Mouse (Mus musculus): ENCODE data around the gene Smarcd2.

The Smarcd2 gene

GRCm38 (mm10) chr11:106276454-106276853 is 3.7 kb upstream of the Smarcd2 start, which contains the start of gene Tcam1:
TSS of gene Tcam1 (plus strand) at chr11:106276672.
- WGBS, result 4% methylated on average over 25 of the region's 25 CpGs

DNA sequence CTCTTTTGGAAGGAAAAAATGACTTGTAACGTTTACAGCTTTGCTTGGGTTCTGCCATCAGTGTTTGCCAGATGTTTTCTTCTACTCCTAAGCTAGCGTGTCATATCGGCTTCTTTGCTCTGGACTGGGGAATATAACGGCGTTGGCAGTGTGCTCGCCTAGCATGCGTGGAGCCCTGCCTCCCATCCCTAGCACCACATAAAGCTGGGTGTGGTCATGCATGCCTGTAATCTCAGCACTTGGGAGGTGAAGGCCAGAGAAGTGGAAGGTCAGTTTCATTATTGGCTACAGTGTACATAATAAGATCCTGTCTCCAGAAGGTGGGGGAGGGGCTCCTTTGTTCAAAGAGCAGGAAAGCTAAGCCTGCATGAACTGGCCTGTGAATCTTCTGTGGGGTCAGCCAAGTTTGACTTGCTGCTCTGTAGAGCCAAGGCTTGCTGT is 2.2 kb upstream of the Smarcd2 start:
- 78% methylated on average over 7 of the region's 7 CpGs for WGBS

GRCm38 (mm10) chr11:106274374-106274773 is 1.6 kb upstream of the Smarcd2 start:
- 85% methylated on average over 1 of the region's 1 CpGs for WGBS

GRCm38 (mm10) chr11:106273811-106274210 is 1.0 kb upstream of the Smarcd2 start:
- 96% methylated on average over 6 of the region's 6 CpGs for WGBS

DNA sequence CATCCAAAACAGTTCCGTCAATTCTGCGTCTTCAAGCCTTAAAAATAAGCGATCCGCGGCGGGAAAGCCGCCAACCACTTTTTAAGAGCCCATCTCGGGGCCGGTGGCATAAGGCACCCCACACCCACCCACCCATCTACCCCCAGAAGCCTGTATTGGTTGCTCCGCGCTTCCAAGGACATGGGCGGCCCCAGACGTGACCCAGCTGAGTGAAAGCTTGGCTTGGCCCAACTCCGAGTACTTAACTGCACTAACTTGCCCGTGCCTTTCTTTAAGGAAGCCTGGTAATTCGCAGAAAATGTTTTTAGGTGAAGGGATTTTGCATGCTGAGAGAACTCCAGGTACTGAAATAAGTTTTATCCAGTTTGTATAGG is 526 bp upstream of the Smarcd2 start:
- WGBS, result 7% methylated on average over 16 of the region's 16 CpGs

GRCm38 (mm10) chr11:106271794-106272643 is 753 bp downstream of the Smarcd2 start:
- WGBS, result under 1% methylated on average over 41 of the region's 41 CpGs

- 25% methylated on average over 5 of the region's 5 CpGs for WGBS
Measured at GRCm38 (mm10) chr11:106271131-106271793, 1.5 kb downstream of the Smarcd2 start.

DNA sequence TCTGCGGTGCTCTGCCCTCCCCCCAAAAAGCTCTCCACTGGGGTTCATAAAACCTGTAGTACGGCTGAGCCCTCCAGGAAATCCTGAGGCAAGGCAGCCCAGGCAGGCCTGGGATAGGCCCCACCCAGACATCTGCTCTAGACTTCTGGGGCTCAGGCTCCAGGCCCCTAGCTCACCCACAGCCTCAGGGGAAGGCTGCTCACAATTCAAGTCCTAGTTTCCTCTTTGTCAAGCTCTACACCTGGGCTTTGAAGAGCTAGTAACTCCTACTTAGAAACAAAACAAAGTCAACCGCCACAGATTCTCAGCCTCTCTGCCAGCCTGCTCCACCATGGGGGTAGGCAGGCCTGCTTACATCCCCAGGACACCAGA is 3.7 kb downstream of the Smarcd2 start:
- WGBS, result 36% methylated on average over 3 of the region's 3 CpGs

- WGBS, result 43% methylated on average over 8 of the region's 8 CpGs
Measured at GRCm38 (mm10) chr11:106268326-106269059, 4.3 kb downstream of the Smarcd2 start.

- 91% methylated on average over 5 of the region's 5 CpGs for WGBS
Measured at GRCm38 (mm10) chr11:106267871-106268270, 4.9 kb downstream of the Smarcd2 start.

GRCm38 (mm10) chr11:106267311-106267852 is 5.4 kb downstream of the Smarcd2 start:
- 59% methylated on average over 15 of the region's 15 CpGs for WGBS

DNA sequence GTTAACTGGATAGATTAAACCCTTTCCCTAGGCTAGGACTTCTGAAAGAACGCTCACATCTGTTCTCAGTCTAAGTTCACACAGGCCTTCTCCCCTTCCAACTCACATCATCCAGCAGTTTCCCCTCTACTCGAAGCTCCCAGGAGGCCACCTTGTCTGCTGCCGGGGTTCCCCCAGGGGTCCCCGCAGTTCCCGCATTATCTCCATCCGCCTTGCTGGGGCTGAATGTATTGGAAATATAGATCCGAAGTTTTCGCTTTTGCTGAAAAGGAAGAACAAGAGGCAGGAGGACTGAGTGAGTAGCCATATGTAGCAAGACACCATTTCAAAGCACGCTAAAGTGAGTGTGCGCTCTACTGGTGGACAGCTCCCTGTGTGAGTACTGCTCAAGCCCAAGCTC is 6.3 kb downstream of the Smarcd2 start:
- 89% methylated on average over 10 of the region's 10 CpGs for WGBS

- whole genome bisulfite sequencing, result 91% methylated on average over 4 of the region's 4 CpGs
Measured at GRCm38 (mm10) chr11:106265570-106265969, 7.2 kb downstream of the Smarcd2 start.

DNA sequence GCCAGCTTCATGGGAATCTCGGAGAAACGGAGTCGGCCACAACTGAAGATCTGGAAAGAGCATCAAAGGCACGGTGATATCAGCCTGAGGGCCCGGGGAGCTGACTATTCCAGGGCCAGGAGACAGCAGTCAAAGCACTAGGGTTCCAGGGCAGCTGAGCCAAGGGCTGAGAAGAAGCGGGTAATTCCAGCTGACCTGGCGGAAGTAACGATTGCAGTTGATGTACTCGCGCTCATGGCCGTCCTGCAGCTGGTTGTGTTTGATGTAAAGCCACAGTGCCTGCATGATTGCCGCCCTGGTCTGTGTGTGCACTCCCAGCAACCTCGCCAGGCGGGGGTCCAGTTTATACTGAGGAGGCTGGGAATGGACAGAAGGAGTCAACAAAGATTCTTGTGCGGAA is 7.8 kb downstream of the Smarcd2 start:
- 91% methylated on average over 15 of the region's 15 CpGs for WGBS

DNA sequence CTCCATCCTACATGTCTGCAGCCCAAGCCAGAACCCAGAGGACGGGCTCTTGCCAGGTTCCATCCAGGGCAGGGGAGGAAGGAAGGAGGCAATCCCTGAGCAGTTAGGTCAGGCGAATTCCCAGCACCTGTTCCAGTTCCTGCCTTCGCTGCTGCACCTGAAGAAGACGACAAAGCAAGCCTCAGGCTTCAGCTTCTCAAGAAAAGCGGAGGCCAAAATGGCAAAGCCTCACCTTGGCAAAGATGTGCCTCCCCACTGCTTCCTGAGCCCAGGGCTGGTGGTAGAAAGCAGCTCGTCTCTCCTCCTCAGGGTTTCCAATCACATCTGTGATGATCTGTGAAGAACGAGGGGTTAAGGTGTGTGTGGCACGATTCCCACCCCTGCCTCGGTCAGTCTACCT is 8.8 kb downstream of the Smarcd2 start:
- WGBS, result 81% methylated on average over 9 of the region's 9 CpGs

GRCm38 (mm10) chr11:106260826-106261450 is 11.8 kb downstream of the Smarcd2 start:
- 49% methylated on average over 14 of the region's 14 CpGs for WGBS

GRCm38 (mm10) chr11:106256775-106257174 is 16.0 kb downstream of the Smarcd2 start:
- 55% methylated on average over 5 of the region's 5 CpGs for WGBS

DNA sequence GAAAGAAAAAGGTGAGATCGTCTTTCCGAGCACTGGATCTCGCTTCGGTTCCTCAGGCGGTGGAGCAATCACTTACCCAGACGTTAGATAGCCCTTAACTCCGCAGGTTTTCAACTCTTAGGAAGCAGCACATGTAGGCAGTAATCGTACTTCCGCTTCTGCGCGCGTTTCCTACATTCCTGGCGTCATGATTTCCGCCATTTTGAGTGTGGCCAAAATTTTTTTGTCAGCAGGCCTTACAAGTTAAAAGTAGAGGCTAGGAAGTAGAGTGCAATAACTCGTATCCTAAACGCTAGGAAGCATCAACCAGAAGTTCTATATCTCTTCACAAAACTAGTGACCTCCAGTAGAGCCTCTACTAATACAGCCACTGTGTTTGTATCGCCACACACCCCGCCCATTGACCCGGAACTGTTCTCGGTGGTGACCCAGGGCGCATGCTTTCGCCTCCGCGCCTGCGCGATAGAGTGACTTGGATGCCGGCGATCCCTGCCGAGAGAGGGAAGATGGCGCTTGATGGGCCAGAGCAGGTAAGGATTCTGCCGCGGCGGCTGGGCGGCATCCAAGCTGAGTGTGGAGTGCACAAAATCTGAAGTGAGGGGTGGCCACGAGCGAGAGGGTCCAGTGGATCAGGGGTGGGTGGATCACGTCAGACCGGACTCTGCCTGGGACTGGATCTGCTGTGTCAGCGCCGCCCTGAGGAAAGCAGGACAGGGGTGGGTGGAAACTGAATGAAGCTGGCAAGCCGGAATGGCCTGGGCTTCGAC is 16.9 kb downstream of the Smarcd2 start, which contains the start of the genes Ftsj3 and Psmc5:
TSS of gene Ftsj3 (minus strand) at position 395 of the 767 bp plus-strand sequence.
TSS of gene Psmc5 (plus strand) at position 470 of the 767 bp plus-strand sequence.
- WGBS, result under 1% methylated on average over 42 of the region's 42 CpGs

DNA sequence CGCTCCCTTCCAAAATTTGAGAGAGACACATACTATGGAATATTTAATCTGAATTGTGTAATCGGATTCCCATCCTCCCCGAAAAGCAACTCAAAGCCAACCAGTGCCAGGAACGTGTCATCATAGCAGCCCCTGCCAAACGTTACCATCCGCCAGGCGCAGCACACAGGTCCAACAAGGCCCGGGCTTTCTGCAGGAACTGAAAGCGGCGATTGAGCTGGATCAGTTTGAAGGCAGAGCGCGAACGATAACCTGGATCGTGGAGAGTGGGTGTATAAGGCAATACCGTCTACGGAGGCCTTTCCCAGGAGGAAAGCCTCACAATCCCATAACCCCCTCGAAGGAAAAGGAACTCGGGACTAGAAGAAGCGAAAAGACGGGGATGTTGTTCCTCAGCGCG is 17.6 kb downstream of the Smarcd2 start:
- under 1% methylated on average over 22 of the region's 22 CpGs for WGBS

- WGBS, result 14% methylated on average over 2 of the region's 2 CpGs
Measured at GRCm38 (mm10) chr11:106254767-106255166, 18.0 kb downstream of the Smarcd2 start.

DNA sequence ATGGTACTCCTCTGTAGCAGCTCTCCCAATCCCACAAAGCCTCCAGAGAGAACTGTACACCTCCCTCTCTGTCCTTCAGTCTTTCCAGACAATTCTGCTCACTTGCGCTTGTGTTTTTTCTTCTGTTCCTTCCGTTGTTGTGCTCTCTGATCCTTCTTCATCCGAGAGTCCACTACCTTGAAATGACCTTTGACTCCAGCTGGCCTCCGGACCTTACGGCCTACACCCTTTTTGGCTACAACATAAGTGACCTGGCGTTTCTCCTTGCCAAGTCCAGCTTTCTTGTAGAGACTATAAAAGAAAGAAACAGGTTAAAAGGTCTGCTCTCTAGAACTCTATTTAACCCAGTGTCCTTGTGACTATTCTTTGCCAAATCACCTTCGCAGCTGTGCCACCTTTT is 23.4 kb downstream of the Smarcd2 start:
- WGBS, result 88% methylated on average over 7 of the region's 7 CpGs
